Mouse (Mus musculus): ENCODE data around the gene 4930564D02Rik.

Gene 4930564D02Rik

DNA sequence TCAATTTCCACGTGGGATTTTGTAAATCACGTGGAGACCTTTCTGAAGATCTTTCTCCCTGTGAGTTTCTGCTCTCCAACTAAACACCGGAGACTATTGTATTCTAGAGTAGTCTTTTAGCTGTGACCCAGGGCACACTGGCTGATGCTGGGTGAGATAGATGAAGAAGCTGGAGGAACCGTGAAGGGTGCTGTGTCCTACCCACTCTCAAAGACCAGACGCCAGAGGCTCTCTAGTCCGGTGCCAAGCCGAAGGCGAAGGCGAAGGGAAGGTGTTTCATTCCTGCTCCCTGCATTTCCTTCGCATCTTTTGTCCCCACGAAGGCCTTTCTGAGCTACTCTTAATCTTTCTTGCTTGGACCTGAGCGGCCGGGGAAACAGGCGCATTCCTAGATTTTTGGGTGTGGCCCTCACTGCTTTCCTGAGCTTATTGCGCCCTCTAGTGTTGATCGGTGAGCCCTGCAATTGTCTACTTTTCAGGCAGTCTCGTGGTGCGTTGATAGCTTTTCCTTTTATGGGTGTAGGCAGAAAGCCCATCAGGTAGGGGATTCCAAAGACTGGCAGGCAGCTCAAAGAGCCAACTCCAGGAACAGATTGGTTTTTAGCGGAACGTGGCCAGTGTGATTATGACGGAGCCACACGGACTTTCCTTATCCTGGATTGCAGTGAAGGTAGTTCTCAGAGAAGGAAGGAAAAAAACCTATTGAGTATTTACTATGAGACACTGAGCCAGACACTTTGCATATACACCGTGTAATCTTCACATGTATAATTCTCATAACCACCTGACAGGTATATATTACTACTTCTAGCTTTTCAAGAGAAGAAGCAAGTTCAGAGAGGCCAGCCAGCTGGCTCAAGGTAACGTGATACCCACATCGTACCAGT is 7.8 kb upstream of the 4930564D02Rik start:
- DNase-seq (ENCODE audit: low spot score in 2 of 2): peak; percentile 65 to 76

DNA sequence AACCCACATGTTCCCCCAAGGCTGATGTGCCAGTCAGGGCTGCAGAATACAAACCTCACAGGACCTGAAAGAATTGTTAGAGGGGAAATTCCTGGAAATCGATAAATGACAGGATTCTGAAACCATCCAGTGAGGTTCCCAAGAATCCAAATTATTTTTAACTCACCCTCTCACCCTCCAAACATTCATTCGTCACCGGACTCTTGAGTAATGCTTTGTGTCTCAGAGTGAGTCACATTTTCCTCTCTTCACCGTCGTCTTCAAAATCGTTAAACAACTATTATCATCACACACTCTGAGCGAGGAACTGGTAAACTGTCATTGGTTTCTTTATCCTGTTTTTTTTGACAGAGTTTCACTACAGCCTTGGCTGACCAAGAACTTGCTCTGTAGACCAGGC is 6.7 kb upstream of the 4930564D02Rik start:
- no peak for DNase-seq (ENCODE audit: low spot score in 2 of 2)

DNA sequence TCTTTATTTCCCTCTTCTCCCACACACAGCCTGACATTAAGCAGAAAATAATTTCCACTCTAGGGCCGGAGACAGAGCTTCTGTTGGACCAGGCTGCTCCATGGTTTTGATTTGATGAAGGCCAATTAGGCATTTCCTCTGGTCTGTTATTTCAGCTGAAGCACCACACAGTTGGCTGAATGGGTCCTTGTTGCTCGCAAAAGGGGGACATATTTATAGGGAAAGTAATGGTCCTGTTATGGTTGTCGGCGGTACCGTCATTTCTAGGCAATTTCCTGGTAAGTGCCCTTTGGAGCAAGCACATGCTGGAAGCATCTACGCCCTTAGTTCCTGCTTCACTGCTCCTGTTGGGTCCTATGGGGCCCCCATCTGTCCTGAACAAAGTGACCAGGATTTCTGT is 5.7 kb upstream of the 4930564D02Rik start:
- DNase-seq (ENCODE audit: low spot score in 2 of 2): no peak

GRCm38 (mm10) chr3:105061496-105061895 is 5.1 kb upstream of the 4930564D02Rik start:
- DNase-seq (ENCODE audit: low spot score in 2 of 2): no peak

GRCm38 (mm10) chr3:105061991-105062390 is 4.7 kb upstream of the 4930564D02Rik start:
- no peak for DNase-seq (ENCODE audit: low spot score in 2 of 2)

DNA sequence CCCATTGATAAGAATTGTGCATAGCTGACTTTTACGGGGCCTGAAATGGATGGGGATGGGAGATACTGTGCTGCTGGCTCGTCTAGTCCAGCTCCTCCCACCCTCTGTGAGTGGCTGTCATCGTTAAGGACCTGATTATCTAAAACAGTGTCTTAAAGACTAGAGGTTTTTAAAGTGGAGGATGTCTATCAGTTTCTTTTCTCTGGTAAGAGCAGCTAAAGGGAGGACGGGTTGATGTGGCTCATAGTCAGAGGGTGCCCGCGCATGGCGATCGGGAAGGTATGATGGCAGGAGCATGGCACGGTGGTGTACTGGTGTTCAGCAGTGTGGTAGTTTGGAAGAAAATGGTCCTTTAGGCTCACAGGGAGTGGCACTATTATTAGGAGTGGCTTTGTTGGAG is 4.0 kb upstream of the 4930564D02Rik start:
- DNase-seq (ENCODE audit: low spot score in 2 of 2): no peak

DNA sequence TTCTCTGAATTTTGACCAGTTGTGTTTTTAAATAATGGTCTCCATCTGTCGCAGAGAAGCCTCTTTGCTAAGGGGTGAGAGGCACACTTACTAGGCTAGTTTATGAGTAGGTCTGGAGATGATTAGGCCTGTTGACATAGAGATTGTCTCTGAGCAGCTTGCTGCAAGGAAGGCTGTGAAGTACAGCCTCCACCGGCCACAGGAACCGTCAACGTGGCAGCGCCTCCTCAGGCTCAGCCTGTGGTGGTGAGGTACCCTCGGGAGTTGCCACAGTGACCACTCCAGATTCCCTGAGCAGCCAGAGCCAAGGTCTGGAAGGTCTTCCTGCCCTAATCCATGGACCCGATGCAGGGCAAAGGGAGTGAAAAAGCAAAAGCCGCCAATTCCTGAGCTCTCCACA is 3.9 kb downstream of the 4930564D02Rik start:
- DNase-seq (ENCODE audit: low spot score in 2 of 2): no peak

- no peak for DNase-seq (ENCODE audit: low spot score in 2 of 2)
Measured at GRCm38 (mm10) chr3:105071251-105071650, 4.6 kb downstream of the 4930564D02Rik start.

- DNase-seq (ENCODE audit: low spot score in 2 of 2): no peak
Measured at GRCm38 (mm10) chr3:105072536-105072935, 5.9 kb downstream of the 4930564D02Rik start.

DNA sequence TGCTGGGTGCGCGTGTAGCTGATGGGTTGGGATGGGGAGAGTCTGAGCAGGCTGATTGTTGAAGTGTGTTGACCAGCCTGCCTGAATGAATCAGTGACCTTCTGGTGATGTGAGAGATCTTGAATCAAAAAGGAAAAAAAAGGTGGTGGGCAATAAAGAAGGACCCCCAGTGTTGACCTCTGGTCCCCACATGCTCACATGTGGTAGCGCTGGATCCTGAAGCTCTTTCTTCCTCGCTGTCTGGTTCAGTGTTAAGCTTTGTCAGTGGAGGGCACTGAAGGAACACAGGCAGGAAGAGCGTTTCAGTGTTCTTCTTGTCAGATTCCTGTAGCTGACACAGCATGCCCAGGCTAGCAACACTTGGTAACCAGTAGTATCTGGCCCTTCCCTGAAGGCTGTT is 9.2 kb downstream of the 4930564D02Rik start:
- no peak for DNase-seq (ENCODE audit: low spot score in 2 of 2)

- peak; percentile 67 to 68 for DNase-seq (ENCODE audit: low spot score in 2 of 2)
Measured at GRCm38 (mm10) chr3:105078231-105078826, 11.7 kb downstream of the 4930564D02Rik start.

DNA sequence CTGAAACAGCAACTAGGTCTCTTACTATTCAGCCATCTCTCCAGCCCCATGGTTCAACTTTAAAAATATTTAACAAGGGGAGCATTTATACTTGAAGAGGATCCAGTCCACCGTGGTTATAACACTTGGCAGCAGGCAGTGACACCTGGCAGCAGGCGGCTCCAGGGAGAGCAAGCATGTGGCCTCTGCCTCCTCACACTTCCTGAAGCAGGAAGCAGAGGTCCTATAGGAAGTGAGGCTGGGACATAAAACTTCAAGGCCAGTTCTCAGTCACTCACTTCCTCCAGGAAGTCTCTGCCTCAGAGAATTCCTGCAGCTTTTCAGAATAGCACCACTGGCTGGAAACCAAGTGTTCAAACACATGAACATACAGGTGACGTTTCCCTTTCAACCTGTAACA is 20.7 kb downstream of the 4930564D02Rik start:
- DNase-seq (ENCODE audit: low spot score in 2 of 2): no peak

DNA sequence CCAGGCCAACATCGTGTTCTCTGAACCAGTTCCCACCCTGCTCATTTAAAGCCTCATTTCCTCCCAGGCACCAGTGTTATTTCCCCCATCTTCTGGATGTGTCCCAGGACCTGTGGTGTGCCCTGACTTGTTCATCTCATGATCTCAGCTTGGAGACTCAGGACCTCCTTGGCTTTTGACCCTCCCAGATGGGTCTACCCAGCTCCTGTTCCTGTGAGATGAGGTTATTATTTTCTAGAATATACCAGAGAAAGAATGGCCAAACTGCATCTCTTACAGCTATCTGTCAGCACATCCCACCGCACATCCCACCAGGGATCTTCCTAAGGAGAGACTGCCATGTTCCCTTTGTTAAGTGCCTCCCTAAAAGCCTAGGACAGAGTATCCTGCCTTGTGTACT is 22.0 kb downstream of the 4930564D02Rik start:
- DNase-seq (ENCODE audit: low spot score in 2 of 2): no peak

GRCm38 (mm10) chr3:105090147-105090546 is 23.5 kb downstream of the 4930564D02Rik start:
- DNase-seq (ENCODE audit: low spot score in 2 of 2): no peak

- DNase-seq (ENCODE audit: low spot score in 2 of 2): peak; percentile 33 to 46
Measured at GRCm38 (mm10) chr3:105090981-105091380, 24.3 kb downstream of the 4930564D02Rik start.

- no peak for DNase-seq (ENCODE audit: low spot score in 2 of 2)
Measured at GRCm38 (mm10) chr3:105092721-105093505, 26.3 kb downstream of the 4930564D02Rik start.

DNA sequence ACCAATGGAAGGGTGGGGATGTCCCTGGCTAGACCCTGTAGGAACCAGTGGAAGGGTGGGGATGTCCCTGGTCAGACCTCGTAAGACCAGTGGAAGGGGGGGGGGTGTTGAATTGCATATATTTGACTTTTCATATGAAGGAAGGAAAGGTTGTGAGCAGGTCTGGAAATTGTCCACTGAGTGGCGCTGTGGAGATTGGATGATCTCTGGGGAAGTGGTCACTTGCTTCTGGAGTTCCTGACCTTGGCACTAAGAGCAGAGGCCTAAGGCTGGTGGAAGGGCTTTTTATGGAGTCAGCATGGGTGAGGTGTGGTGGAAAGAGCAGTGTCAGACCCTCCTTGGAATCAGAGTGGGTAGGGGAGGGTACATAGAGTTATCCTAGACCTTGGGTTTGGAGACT is 27.8 kb downstream of the 4930564D02Rik start:
- DNase-seq (ENCODE audit: low spot score in 2 of 2): no peak

DNA sequence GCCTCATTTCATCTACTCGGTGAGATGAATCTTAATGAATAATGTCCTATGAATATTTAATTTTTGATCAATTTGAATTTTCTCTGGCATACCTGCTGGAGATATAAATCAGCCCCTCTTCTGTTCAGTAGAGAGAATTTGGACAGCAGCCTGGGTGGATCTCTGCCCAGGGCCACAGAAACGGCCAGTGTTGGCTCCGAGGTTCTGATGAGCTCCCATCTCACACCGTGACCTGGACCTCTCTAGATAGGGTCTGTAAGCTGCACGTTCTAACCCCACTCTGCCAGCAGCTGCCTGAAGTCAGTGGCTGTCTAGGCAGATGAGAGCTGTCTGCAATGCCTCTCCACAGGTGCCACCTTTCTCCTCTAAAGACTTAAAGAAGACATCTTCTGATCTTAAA is 28.4 kb downstream of the 4930564D02Rik start:
- no peak for DNase-seq (ENCODE audit: low spot score in 2 of 2)

GRCm38 (mm10) chr3:105097581-105097980 is 30.9 kb downstream of the 4930564D02Rik start:
- DNase-seq (ENCODE audit: low spot score in 2 of 2): no peak

GRCm38 (mm10) chr3:105099526-105100269 is 33.1 kb downstream of the 4930564D02Rik start:
- DNase-seq (ENCODE audit: low spot score in 2 of 2): no peak

GRCm38 (mm10) chr3:105100270-105100589 is 33.6 kb downstream of the 4930564D02Rik start:
- DNase-seq (ENCODE audit: low spot score in 2 of 2): no peak

- no peak for DNase-seq (ENCODE audit: low spot score in 2 of 2)
Measured at GRCm38 (mm10) chr3:105105827-105106226, 39.2 kb downstream of the 4930564D02Rik start.
